Mouse (Mus musculus) natural killer cell, adult 2 months (primary cell): ENCODE measurements around the gene Rara.

Experiments
- DNase-seq, 2 experiments: peaks; one replicate each; pipeline ENCODE4 v3.0.0; 2022; ENCODE audit warnings: low spot score in 2 of 2

Rara gene

DNA sequence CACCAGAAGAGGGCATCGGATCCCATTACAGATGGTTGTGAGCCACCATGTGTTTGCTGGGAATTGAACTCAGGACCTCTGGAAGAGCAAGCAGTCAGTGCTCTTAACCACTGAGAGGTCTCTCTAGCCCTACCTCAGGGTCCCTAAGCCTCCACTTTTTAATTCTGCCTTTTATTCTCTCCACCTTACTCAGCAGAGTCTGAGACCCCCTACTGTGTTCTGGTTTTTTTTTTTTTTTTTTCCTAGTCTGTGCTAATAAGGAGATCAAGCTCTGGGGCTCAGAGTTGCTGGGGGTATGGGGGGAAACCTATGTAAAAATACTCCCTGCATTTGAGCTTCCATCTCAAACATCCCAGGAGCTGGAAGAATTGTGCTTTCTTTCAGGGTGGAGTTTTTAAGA lies 24.5 kb downstream of the Rara start:
- no peak for DNase-seq

DNA sequence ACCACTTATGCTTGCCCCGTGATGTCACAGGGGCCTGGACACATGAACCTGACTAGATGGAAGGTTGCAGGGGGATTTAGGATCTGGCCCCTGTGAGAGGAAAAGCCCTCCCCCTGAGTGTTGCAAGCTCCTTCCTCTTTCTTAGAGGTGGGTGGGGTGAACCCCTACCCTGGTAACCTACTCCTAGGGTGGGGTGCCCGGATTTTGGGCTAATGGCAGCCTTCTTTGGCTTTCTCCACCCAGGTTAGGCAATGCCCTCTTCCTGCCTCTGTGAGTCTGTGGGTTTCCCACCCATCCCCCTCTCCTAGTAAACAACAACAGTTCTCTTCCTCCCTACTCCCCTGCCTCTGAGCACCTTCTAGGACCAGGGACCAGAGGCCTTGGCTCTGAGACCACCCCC lies 25.1 kb downstream of the Rara start:
- DNase-seq, result no peak

DNA sequence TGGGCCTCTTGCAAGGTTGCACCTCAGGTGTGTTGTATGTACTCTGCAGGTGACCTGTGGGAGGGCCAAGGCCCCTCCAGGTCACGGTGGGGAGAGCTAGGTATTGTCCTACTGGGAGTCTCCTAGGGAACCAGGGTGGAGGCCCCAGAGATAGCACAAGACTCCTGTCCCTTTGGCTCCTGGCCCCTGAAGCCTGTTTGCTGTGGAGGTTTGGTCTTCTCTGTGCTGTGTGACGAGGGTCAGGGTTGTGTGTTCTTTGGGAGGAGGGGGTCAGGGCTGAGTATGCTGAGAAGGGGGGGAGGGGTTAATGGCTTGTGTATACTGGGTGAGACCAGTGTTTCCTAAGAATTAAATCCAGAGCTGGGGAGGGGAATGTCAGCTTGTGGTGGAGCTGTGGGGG lies 25.7 kb downstream of the Rara start:
- DNase-seq, result no peak

DNA sequence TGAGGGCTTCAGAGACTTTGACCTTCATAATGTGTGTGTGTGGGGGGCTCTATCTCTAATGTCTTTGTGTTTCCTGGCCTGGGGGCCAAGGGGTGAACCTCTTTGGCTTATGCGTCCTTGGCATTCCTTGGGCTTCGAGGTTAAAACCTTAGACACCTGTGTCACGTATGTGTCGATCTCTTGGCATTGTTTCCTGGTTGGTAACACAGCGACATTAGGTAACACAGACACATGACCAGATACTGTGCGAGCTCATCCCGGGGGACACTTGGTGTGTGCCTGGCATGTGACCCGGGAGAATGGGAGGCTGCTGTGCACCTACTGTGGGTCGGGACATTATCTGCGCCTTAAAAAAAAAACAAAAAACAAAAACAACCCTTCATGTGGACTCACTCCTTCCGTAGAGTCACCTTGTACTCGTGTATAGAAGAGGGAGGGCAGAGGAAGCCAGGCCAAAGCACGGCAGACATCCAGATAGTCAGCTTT lies 26.3 kb downstream of the Rara start:
- DNase-seq, result no peak

DNA sequence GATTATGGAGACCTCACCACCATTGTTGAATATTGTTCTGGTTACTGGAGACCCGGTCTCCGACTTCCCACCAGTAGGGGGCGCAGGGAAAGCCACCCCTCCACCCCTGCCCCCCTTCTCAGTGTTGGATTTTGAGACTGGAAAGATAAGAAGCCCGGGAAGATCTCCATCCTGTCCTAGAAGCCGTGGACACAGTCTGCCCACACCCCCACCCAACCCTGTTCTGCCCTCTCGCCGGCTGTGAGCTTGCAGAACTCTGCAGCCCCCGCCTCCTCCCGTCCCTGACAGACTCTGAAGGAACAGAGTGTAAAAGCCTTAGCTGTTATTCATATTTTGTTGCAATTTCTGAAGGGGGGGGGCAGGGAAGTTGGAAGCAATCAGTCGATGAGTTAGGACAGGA lies 26.8 kb downstream of the Rara start:
- DNase-seq, result peak in 1 of 2 experiments; percentile 59

DNA sequence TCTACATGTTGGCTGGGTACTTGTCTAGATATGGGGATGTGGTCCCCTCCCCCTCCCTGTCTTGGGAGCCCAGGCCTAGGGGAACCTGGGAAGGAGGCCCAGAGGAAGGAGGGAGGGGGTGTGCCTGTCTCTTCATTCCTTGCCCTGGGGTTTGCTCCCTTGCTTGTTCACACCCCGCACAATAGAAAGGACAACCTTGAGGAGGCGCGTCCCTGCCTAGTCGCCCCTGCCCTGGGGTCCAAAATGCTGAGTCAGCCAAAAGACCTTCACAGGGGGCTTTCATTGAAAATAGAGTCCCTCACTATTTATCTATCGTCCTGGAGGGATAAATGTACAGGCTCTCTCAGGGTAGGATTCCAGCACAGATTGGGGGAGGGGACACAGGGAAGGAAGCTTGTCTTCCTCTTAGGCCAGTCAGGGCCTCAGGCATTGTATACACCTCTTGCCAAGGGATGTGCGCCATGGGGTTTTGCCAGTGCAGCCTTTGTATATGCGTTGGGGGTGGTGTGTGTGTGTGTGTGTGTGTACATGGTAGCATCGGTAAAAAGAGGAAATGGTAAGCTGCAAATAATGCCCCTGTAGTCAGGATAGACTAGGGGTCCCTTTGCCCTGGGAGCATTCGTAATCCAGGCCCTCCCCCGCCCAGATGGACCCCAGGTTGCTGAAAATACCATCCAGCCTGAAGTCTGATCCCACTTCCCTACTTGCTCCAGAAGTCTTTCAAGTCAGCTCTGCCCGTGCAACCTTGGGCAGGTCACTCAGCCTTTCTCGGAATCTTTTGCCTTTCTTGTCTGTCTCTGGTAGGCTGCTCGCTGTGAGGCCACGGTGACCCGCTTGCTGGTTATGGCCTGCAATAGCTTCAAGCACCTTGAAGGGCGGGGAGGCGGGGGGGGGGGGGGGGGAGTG lies 27.4 kb downstream of the Rara start:
- no peak for DNase-seq

DNA sequence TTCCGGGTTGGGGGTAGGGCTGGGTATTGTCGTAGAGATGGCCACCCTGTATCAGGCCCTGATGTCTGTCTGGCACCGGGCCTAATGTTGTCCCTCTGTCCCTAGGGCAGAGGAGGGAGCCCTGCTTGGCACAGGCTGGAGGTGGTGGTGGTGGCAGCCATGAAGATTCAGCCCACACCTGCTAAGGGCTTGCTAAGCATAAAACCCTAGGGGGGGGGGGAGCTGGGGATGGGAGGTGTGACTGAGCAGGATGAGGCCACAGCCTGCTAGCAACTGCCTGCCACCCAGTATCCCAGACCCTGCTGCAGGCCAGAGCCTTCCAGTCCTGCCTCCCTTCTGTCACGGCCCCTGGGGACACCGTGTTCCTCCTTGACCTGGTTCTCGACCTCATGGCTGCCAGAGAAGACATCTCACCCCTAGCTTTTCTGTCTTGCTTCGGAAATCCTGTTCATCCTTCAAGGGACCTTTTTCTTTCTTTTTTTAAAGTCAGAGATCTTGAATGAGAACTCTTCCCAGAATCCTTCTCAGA lies 28.2 kb downstream of the Rara start:
- no peak for DNase-seq

DNA sequence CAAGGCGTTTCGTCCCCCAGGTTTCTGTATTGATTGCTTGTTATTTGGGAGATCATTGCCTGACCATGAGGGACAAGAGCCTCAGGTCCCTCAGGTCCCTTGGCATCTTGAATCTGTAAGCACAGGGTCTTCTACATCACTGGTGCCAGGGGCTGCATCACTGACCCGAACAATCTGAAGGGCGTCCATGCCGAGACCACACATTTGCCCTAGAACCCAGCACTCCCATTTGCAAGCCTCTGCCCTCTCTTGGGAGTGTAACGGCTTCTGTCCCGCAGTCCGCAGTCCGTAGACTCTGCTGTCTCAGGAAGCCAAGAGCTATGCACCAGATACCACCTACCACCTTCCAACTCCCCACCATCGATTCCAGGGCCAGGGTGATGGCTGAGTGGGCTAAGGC lies 28.7 kb downstream of the Rara start:
- DNase-seq, result no peak

DNA sequence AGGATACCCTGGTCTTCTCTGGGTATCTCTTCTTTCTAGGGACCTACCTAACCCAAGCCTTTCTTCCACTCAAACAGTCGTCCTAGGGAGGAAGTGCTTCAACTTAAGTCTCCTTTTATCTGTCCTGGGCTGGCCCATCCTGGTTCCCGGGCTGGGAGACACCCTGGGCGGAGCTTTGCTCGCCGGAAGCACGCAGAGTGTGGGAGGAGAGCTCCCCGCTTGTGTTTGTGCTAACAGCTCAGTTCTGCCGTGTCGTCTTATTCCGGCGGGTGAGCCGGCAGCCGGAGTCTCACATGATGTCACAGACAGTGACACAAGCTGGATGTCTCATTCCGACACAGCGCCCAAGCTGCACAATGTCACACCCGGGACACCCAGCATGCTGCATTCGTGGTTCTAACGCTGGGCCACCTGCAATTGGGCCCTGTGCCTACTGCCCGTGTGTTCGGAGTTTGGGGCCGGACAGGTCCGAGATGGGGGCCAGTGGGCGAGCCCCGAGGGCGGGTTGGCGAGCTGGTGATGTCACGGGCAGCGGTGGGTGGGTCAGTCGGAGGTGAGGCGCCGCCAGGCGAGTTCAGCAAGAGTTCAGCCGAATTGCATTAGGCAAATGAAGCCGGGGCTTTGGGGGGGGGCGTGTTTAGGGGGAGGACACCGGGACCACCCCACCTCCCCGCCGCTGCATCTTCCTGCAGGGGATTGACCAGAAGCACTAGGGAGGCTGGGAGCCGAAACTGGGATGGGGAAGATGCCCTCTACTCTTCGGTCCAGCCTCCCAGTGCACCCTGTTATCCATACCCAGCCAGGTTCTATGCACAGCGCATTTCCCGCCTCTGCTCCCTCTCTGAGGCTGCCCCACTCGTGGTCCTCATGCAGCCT lies 32.1 kb downstream of the Rara start:
- DNase-seq, result peak; percentile 85 to 87

DNA sequence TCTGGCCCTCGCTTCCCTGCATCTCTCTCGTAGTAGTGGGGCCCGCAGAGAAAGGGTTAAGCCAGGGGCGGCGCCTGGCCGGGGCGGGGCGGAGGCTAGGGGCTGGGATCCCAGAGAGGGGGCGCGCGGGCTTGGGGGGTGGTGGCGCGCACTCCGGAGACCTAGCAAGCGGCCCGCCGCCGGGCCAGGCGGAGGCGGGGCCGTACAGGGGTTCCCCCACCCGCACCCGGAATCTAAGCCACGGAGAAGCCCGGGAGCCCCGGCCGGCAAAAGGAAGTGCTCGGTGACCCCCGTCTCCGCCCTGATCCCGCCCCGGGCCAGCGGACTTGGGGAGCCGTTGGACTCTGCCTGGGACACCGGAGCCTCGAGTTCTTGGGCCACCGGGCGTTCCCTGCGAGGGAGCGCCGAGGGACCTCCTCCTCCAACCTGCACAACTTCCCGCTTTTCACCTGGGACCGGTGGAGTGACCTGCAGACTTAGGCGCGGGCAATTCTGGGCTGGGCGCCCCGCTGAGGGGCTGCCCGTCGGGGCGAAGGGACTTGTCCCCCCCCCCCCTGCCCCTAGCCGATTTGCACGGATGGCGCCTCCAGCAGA lies 32.8 kb downstream of the Rara start:
- peak in 1 of 2 experiments; percentile 52 for DNase-seq

DNA sequence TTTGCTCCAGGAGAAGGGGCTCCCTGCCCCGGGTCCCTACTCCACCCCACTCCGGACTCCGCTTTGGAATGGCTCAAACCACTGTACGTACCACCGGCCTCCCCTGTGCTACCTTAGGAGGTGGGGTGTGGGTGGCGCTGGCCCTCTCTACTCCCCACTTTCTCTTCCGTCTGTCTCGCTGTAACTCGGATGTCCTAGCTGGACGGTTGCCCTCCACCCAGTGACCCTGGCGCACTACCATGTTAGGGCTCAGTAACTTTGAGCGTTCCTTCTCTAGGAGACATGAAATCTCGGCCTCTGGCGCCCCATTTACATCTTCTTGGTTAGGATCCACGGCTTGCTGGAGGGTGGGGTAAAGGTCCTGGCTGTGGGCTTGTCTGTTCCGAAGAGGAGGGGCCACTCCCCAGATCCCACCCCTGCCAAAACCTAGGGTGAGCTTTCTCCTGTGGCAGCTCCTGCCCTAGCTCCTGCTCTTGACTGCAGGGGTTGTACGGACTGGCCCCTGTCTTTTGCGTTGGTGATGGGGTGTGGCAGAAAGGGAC lies 33.5 kb downstream of the Rara start:
- DNase-seq, result no peak

DNA sequence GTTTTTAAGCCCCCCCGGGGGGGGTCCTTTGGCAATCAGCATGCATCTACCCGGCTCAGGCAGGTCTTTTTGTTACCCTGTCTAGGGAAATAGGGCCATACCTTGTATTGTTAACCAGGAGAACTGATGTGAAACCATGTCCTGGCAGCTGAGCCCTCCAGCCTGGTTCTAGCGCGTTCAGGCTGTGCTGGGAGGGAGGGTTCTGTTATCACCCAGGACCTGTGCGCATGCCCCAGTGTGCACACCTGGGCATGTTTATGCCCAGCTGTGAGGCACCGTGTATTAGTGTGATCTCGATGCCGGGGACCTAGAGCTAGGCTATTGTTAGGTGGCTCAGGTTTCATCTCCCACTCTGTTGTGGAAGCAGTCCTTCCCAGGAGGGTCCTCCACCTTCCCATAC lies 34.1 kb downstream of the Rara start:
- DNase-seq, result peak in 1 of 2 experiments; percentile 52

DNA sequence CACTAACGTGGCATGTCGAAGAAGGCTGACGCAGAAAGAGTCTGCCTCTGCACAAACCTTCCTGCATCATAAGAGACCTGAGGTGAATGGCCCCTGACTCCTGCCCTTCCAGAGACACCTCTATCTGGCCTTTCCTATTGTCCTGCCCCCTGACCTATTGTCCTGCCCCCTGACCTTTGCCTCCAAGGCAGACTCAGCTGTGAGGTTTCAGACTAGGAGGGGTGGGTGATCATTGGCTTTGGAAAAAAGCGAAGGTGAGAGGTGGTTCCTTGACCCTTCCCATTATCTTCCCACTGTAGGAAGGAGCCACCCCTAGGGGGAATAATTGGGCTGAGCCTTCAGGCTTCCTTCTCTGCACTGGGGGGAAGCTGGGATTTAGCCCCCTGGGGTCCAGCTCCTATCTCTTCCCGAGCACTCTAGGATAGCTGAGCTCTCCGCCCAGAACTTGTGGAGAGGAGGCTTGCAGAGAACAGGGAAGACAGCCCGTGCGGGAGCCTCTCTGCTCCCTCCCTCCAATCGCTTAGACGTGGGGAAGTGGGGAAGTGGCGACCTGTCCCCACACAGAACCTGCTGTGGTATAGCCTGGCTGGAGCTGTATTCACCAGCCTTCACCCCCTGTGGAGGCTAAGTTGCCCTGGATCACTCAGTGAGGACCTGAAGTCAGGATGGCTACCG lies 34.9 kb downstream of the Rara start:
- no peak for DNase-seq

DNA sequence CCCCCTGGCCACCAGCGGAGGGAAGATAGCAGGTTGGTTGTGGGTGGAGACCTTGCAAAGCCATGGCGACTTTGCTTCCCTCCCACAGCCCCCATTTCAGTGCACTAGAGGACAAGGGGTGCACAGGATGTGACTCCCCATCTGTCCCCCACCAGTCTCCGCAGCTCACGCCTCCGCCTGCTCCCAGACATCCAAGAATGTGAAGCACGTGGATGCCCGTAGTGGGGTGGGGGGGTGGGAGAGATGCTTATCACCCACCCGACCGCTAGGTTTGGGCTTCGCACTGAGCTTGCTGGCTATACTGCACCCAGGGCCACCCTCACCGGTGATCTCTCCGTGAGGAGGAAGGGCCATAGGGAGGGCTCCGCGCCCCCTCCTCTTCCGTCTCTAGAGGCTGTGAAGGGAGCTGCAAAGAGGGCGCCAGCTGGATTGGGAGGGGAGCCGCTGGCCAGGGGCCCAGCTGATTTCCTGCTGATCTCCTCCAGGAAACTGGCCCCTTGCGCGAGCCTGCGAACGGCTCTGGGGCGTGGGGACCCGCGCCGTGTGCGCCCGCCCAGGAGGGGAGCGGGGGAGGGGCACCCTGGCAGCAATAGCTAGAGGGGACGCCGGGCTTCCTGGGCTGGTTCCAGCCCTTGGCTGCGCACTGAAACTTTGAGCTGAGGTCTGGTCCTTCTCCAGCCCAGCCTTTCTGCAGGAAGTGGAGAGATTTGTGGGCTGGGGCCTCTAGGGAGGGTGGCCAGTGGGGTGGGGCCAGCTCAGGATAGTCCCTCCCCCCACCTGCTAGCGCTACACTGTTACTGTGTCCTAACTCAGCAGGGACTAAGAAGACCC lies 35.8 kb downstream of the Rara start:
- DNase-seq, result peak; percentile 49 to 52

DNA sequence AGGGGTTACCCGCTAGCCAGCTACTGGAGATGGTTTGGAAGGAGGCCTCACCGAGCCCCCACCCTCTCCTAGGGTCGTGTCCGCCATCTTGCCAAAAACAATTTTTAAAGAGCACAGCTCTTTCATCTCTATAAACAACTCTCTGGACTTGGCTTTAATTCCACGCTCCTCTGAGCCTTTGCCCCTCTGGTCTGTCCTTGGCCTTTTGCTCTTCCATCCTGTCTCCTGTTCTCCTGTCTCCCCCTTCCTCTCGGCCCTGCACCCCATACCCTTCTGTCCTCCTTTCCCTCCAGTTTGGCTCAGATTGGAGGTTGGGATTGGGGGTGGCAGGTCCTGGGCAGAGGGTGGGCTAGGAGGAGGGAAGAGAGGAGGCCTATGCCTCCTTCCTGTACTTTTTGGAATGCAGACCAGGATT lies 36.6 kb downstream of the Rara start:
- DNase-seq, result no peak

DNA sequence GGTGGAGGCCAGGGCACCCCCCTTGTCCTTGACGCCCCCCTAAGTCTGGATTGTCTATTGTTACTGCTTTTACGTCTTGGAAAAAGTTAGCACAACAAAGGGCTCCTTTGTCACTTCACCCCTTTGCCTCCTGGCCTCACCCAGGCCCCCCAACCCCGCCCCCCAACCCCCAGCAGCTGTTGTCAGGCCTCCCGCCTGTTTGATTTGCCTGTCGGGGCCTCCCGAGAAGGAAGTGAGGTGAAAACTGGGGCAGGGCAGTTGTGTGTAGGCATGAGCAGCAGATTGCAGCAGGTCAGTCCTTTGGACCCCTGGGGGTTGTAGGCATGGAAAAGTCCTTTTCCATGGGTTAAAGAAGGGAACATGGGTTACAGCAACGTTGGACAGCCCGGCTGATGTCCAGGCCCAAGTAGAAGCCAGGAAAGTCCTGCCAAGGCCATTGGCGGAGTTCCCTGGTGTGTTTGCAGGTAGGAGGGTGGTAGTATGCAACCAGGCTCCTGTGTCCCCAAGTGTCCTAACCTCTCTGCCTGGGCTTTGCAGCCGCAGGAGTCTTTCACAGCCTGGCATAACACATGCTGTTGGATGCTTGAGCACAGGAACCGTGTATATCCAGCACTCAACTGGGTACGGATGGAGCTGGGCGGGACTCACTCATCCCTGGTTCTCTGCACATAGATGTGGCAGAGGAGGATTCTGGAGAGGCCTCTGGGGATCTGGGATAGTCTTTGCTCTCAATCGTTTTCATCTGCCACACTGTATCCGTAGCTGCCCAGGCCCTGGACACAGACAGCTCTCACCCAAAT lies 37.2 kb downstream of the Rara start:
- DNase-seq, result no peak

DNA sequence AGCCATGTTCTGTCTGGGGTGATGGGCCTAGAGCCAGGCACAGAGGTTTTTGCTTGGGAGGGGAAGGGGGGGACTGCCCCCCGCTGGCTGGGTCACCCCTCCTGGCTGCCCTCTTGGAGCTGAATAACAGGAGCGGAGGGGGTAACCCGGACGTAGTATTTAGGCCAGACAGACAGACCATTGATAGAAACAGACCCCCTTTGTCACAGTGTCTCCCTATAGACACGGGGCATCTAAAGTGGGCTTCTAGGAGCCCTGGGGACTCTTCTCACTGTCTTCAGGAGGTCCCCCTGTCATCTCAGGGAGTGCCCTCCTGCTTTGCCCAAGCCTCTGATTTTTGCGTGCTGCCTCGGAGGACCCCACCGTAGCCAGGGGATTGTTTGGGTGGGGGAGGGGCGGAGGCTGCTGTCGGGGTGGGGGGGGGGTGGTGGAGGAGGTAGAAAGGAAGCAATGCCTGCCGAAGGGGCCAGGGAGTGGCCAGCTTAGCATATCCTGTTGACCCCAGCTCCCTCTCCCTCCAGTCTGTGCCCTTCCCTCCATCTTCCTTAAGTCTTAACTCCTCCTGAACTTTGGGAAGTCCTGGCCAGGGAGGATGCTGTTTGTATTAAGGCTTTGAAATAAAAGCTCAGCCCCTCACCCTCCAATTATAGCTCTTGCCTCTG lies 37.9 kb downstream of the Rara start:
- no peak for DNase-seq

DNA sequence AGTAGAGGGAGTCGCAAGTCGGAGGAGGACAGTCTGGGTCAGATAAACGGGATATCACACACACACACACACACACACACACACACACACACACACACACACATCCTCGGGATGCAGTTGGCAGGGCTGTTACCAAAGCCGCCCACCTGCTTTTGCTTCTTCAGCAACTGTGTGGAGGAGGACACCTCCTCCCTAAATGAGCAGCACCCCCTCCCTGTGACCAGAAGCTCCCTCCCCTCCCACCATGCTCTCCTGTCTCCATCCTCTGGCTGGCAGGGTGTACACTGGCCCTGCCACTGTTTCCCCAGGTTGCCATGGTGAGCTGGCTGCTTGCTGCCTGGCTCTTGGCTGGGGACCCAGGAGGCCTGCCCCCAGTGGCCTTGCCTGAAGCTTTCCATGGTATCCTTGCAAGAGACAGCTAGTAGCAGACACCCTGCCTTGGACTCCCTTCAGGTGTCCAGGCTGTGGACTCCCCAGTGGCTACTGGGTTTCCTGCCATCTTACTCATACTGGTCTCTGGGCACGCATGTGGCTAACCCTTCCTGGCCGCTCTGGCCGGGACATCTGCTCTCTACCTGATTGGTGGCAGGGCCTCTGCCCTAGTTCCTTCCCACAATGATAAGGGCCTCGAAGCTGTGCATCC lies 39.0 kb downstream of the Rara start:
- DNase-seq, result no peak
